Mouse (Mus musculus) embryonic facial prominence, embryonic 14.5 days (tissue): Measurements from ENCODE around the gene Fsd2. TPM values are rescaled to one million over a fixed set of nuclear protein-coding genes. Genes with fewer than 3 reads are reported as not detected.

Source experiments
- ATAC-seq: fragments of 200-750 bp; cut with Nextera tagmentation; 2 replicates; pipeline ENCODE4 v1.8.0; 2017; ENCODE audit warnings: low read depth, moderate number of reproducible peaks, moderate TSS enrichment
- DNase-seq: peaks from one replicate; pipeline ENCODE4 v3.0.0-alpha.2; 2015; ENCODE audit warnings: low spot score
- H3K27ac ChIP-seq: fragments of 300-500 bp; sonication (generic); replicated peaks from 2 replicates; pipeline ENCODE4 v1.5.1; 2014; ENCODE audit warnings: low read depth, mild to moderate bottlenecking, low read length, moderate library complexity
- H3K27me3 ChIP-seq: fragments of 300-500 bp; sonication (generic); replicated peaks from 2 replicates; pipeline ENCODE4 v1.6.1; 2014; ENCODE audit warnings: low read length; ENCODE audit not compliant: control insufficient read depth, insufficient read depth
- H3K36me3 ChIP-seq: fragments of 300-500 bp; sonication (generic); 2 replicates; pipeline ENCODE4 v1.6.1; 2014; ENCODE audit warnings: low read length, mixed read lengths; ENCODE audit not compliant: control insufficient read depth, insufficient read depth
- H3K4me1 ChIP-seq: fragments of 300-500 bp; sonication (generic); 2 replicates; pipeline ENCODE4 v1.6.1; 2014; ENCODE audit warnings: antibody characterized with exemption, low read length; ENCODE audit not compliant: control insufficient read depth, insufficient read depth
- H3K4me2 ChIP-seq: fragments of 300-500 bp; sonication (generic); 2 replicates; pipeline ENCODE4 v1.6.1; 2014; ENCODE audit warnings: low read depth, mild to moderate bottlenecking, low read length, moderate library complexity, mixed read lengths
- H3K4me3 ChIP-seq: fragments of 300-500 bp; sonication (generic); 2 replicates; pipeline ENCODE4 v1.5.1; 2014; ENCODE audit warnings: low read depth, mild to moderate bottlenecking, low read length
- H3K9ac ChIP-seq: fragments of 300-500 bp; sonication (generic); 2 replicates; pipeline ENCODE4 v1.6.1; 2014; ENCODE audit warnings: low read depth, mild to moderate bottlenecking, low read length, moderate library complexity, mixed read lengths
- H3K9me3 ChIP-seq: fragments of 300-500 bp; sonication (generic); 2 replicates; pipeline ENCODE4 v1.6.1; 2016; ENCODE audit warnings: low read length; ENCODE audit not compliant: control insufficient read depth
- WGBS: fragments of 180-500 bp; shearing (Covaris S2); extraction: QIAGEN DNeasy Blood & Tissue Kit; methylation state at CpG from one replicate; pipeline ENCODE4 v1.1.7; 2014; 5-methylcytosine and 5-hydroxymethylcytosine counted together
- polyA plus RNA-seq: library from polyadenylated mRNA; unstranded; fragments of >200 nt; fragmentation: Nextera tagmentation; extraction: Ambion mirVana; gene quantifications from 2 replicates; pipeline ENCODE4 v1.2.1, GENCODE M21; 2014

Gene Fsd2
- polyA plus RNA-seq, 1 experiment from 2014 or later: 5.0 TPM

GRCm38 (mm10) chr7:81523008-81523662 lies 43.6 kb downstream of the Fsd2 start:
- under 1% methylated on average over 31 of the region's 31 CpGs for WGBS
- Histone ChIP-seq H3K9ac (peak overlapping the region; percentile 78), H3K27me3 (no peaks in the 10 kb centered on the region), H3K36me3 (peaks cover 24% of the 10 kb centered on the region), H3K4me2 (peak overlapping the region; percentile 89), H3K9me3 (no peaks in the 10 kb centered on the region), H3K27ac (peak overlapping the region; percentile 95), H3K4me1 (peaks cover 11% of the 10 kb centered on the region), H3K4me3 (peak overlapping the region; percentile 59)
- DNase-seq (peak; percentile 99), ATAC-seq (peak; percentile 99)

GRCm38 (mm10) chr7:81516154-81517030 lies 50.4 kb downstream of the Fsd2 start:
- DNase-seq: no peak
- Histone ChIP-seq H3K27me3 (no peaks in the 10 kb centered on the region; the same call in 1 of the 2 replicates), H3K9ac (no peak overlapping the region), H3K4me2 (no peak overlapping the region), H3K36me3 (no peaks in the 10 kb centered on the region), H3K27ac (no peak overlapping the region), H3K4me1 (no peaks in the 10 kb centered on the region), H3K4me3 (no peak overlapping the region), H3K9me3 (no peaks in the 10 kb centered on the region)
- ATAC-seq: no peak
- 71% methylated on average over 6 of the region's 6 CpGs for WGBS

GRCm38 (mm10) chr7:81514906-81515590 lies 51.7 kb downstream of the Fsd2 start:
- no peak for ATAC-seq
- H3K27me3 ChIP-seq: no peaks in the 10 kb centered on the region; the same call in 1 of the 2 replicates
- no peak overlapping the region for H3K4me2 ChIP-seq
- no peak overlapping the region for H3K27ac ChIP-seq
- no peak overlapping the region for H3K9ac ChIP-seq
- H3K9me3 ChIP-seq: no peaks in the 10 kb centered on the region
- H3K4me3 ChIP-seq: no peak overlapping the region
- DNase-seq: no peak
- H3K4me1 ChIP-seq: no peaks in the 10 kb centered on the region
- 50% methylated on average over 13 of the region's 13 CpGs for WGBS
- H3K36me3 ChIP-seq: no peaks in the 10 kb centered on the region

- Histone ChIP-seq H3K9me3 (no peaks in the 10 kb centered on the region), H3K4me2 (no peak overlapping the region), H3K4me1 (no peaks in the 10 kb centered on the region), H3K36me3 (no peaks in the 10 kb centered on the region), H3K27ac (no peak overlapping the region), H3K9ac (no peak overlapping the region), H3K4me3 (no peak overlapping the region), H3K27me3 (0 out of 2 replicates have a peak, but pooled peaks cover under 1% of the 10 kb centered on the region)
- ATAC-seq (no peak), DNase-seq (no peak)
- 72% methylated on average over 2 of the region's 2 CpGs for WGBS
These were observed 65.7 kb downstream of the Fsd2 start for GRCm38 (mm10) chr7:81501050-81501449.

GRCm38 (mm10) chr7:81498181-81498580 lies 68.6 kb downstream of the Fsd2 start, which contains the start of gene BC048679:
BC048679 (minus strand) TSS chr7:81498281.
- H3K9me3 ChIP-seq: no peaks in the 10 kb centered on the region
- ATAC-seq (no peak), DNase-seq (no peak)
- no peak within 1 kb of the TSS for H3K4me3 ChIP-seq
- WGBS: 61% methylated on average over 7 of the region's 7 CpGs
- H3K36me3 ChIP-seq: no peaks in the 10 kb centered on the region
- H3K4me1 ChIP-seq: no peaks in the 10 kb centered on the region
- no peak within 1 kb of the TSS for H3K4me2 ChIP-seq
- H3K27me3 ChIP-seq: peaks cover 19% of the 10 kb centered on the region; the same call in 1 of the 2 replicates
- no peak within 1 kb of the TSS for H3K9ac ChIP-seq
- no peak within 1 kb of the TSS for H3K27ac ChIP-seq

- no peak overlapping the region for H3K27ac ChIP-seq
- no peaks in the 10 kb centered on the region for H3K4me1 ChIP-seq
- H3K4me2 ChIP-seq: no peak overlapping the region
- no peak overlapping the region for H3K9ac ChIP-seq
- no peaks in the 10 kb centered on the region for H3K36me3 ChIP-seq
- H3K9me3 ChIP-seq: no peaks in the 10 kb centered on the region
- WGBS: 19% methylated on average over 6 of the region's 6 CpGs
- H3K4me3 ChIP-seq: no peak overlapping the region
- DNase-seq: peak; percentile 10
- peaks cover 19% of the 10 kb centered on the region; the same call in 1 of the 2 replicates for H3K27me3 ChIP-seq
- ATAC-seq: no peak
These were observed 69.6 kb downstream of the Fsd2 start for GRCm38 (mm10) chr7:81497171-81497570.

GRCm38 (mm10) chr7:81493331-81494021 lies 73.3 kb downstream of the Fsd2 start, which contains the start of gene Ap3b2:
Ap3b2 (minus strand) TSS chr7:81493925.
- Histone ChIP-seq H3K36me3 (no peaks in the 10 kb centered on the region), H3K4me3 (peak within 1 kb of the TSS; percentile 50), H3K4me1 (no peaks in the 10 kb centered on the region), H3K27me3 (peaks cover 19% of the 10 kb centered on the region; the same call in 1 of the 2 replicates), H3K27ac (no peak within 1 kb of the TSS), H3K4me2 (peak within 1 kb of the TSS; percentile 88), H3K9ac (peak within 1 kb of the TSS; percentile 43; the same call in 1 of the 2 replicates), H3K9me3 (no peaks in the 10 kb centered on the region)
- peak; percentile 81 for DNase-seq
- peak; percentile 88 for ATAC-seq
- under 1% methylated on average over 43 of the region's 57 CpGs for WGBS

- ATAC-seq (no peak), DNase-seq (no peak)
- no peak overlapping the region for H3K27ac ChIP-seq
- H3K36me3 ChIP-seq: no peaks in the 10 kb centered on the region
- peak overlapping the region; percentile 50; the same call in 1 of the 2 replicates for H3K4me3 ChIP-seq
- H3K27me3 ChIP-seq: peaks cover 19% of the 10 kb centered on the region; the same call in 1 of the 2 replicates
- no peak overlapping the region for H3K9ac ChIP-seq
- no peaks in the 10 kb centered on the region for H3K4me1 ChIP-seq
- WGBS: 45% methylated on average over 9 of the region's 9 CpGs
- peak overlapping the region; percentile 88; the same call in 1 of the 2 replicates for H3K4me2 ChIP-seq
- H3K9me3 ChIP-seq: no peaks in the 10 kb centered on the region
These were observed 74.1 kb downstream of the Fsd2 start for GRCm38 (mm10) chr7:81492628-81493027.
